Mouse (Mus musculus) right cerebral cortex, postnatal 14 days (tissue): Measurements from ENCODE around the gene Nin.

Experiments used
- DNase-seq: peaks from one replicate; pipeline ENCODE4 v3.0.0; 2022

The Nin gene

GRCm38 (mm10) chr12:70082485-70082884 lies 31.0 kb downstream of the Nin start:
- DNase-seq, result no peak

DNA sequence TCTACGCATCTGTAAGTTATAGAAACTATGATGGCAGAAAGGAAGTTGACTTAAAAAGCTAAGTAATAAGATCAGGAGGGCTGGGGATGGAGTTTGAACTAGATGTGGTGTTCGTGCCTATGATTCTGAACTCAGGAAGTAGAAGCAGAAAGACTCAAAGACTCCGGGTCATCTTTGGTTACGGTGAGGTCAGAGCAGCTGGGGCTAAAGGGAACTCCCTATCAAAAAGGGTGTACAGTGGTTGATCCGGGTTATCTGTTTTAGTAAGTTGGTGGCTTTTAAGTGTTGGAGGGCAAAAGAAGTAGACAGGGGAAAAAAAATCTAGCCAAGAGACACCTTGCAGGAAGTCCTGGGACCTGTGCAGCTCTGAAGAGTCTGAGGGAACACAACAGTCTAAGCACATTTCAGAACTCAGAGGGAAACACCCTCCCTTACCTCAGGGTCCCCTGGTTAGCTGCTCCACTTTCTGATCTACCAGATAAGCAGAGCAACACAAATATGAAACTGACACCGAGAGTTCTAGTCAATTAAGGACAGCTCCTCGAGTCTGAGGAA lies 35.0 kb downstream of the Nin start:
- no peak for DNase-seq

GRCm38 (mm10) chr12:70076493-70076892 lies 37.0 kb downstream of the Nin start:
- DNase-seq, result peak; percentile 29

DNA sequence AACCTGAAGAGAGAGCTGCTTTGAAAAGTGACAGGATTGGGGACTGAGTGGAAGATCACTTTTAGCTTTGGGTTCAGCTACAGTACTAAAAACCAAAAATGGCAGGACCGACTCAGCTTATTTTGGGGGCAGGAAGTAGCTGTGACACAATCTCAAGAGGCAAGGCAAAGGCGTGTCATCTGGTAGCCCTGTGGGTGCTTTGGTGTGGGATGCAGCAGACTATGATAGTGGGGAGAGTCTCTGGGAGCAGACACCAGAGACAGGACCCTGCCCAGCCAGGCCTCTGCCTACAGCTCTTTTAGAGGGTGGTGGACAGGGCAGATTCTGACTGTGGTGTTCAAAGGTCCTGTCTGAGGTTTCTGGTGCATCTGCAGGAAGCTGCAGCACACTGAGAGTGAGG lies 38.5 kb downstream of the Nin start:
- no peak for DNase-seq

DNA sequence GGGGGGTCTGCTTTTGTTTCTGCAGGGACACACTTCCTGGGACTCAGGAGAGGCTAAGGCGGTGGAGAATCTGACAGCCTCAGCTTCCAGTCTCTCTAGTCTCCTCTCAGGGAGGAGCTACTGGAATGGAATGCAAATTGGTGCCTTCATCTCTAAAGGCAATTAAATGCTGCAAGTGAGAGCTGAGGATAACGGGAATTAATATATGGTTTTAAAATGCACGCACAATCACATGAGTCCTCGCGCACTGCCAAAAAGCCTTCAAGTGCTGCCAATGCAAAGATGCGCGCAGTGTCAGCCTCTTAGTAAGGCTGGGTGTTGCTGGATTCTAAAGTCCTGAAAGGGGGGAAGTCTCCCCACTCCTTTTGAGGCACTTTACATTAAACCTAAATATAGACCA lies 42.6 kb downstream of the Nin start:
- DNase-seq, result no peak

- no peak for DNase-seq
Observed at GRCm38 (mm10) chr12:70070306-70070705, 43.2 kb downstream of the Nin start.

- no peak for DNase-seq
Observed at GRCm38 (mm10) chr12:70068647-70069257, 44.8 kb downstream of the Nin start.

- DNase-seq, result peak; percentile 65
Observed at GRCm38 (mm10) chr12:70067849-70068248, 45.7 kb downstream of the Nin start.

DNA sequence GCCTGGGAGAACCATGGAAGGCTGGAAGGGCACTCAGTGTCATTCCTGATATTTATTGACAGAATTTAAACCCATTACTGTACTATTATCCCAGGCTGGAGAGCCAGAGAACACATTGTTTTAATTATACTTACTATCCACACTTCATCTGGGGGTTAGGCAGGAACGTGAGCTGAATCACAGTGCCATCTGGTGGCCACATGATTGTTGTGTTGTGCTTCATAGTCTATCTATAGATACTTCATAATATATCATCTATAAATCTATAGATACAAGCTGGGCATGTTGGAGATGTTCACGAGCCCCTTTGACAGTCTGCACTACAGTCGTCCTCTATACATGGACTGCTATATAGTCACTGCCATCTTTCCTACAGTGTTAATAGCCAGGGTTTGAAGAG lies 51.4 kb downstream of the Nin start:
- DNase-seq, result peak; percentile 69

GRCm38 (mm10) chr12:70058956-70059851 lies 54.3 kb downstream of the Nin start:
- no peak for DNase-seq

GRCm38 (mm10) chr12:70050699-70051098 lies 62.8 kb downstream of the Nin start:
- no peak for DNase-seq

DNA sequence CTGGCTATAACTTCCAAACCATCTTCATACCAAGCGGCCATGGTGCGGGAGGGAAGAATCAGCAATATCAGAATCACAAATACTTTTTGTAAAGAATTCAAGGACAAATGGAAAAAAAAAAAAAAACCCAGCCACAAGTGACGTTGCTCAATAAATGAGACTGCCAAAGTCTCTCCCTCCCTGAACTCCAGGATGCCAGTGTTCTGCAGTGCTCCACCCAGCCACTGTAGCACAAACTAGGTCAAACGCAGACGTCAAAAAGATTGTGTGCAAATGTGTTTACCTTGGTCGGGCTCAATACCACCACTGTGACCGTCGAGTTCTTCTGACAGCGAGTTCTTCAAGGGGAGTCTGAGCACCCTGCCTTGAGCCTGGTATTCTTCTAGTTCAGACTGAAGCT lies 64.8 kb downstream of the Nin start:
- no peak for DNase-seq

- DNase-seq, result no peak
Observed at GRCm38 (mm10) chr12:70047281-70047680, 66.2 kb downstream of the Nin start.

DNA sequence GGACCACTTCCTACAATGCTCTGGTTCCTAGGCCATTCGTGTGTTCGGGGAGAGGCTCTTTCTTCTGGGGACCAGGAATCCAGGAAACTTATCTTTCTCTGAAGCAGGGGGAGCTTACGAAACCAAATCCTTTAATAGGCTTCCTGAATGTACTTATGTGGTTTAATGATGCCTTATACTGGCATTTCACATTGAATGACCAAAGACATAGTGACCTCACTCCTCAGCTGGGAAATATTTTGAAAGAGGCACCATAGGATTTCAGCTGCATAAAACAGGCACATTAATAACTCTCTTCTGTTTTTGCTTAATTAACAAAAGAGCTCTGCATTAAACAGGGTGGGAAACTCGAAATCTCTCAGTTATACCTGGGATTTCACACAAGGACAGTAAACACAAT lies 69.2 kb downstream of the Nin start:
- no peak for DNase-seq

DNA sequence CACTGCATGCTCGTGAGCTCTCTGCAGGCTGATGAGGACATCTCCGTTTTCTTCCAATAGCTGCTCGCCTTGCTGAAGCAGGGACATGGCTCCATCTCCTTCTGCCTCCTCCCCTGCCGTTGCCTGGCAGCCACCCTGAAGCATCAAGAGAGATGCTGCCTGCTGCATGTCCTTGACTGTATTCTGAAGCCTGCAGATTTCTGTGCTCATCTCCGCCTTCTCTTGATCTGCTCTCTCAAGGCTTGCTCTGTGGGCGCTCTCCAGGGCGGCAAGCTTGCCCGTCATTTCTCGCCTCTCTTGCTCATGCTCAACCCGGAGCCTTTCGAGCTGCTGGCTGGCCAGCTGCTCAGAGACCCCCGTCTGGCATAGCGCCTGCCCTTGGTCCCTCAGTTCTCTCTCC lies 70.1 kb downstream of the Nin start:
- DNase-seq, result peak; percentile 57

DNA sequence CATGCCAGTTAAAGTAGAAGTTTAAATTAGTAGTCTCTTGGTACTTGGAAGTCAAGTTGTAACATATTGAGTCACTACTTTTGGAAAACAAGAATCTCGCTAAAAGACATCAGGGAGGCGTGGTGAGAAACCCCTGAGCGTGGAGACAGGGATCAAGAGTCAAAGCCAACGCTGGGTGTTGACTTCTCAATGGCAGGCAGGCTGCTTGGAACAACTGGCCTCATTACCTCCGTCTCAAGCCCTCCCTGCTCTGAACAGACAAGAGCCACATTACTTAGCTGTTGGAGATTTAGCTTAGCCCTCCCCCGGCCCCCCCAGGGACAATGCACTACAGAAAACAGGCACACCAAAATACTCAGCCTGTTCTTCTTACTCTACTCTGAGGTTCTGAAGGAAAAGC lies 72.5 kb downstream of the Nin start:
- DNase-seq, result no peak

GRCm38 (mm10) chr12:70036722-70037305 lies 76.7 kb downstream of the Nin start:
- DNase-seq, result no peak

GRCm38 (mm10) chr12:70026233-70026632 lies 87.3 kb downstream of the Nin start:
- no peak for DNase-seq

DNA sequence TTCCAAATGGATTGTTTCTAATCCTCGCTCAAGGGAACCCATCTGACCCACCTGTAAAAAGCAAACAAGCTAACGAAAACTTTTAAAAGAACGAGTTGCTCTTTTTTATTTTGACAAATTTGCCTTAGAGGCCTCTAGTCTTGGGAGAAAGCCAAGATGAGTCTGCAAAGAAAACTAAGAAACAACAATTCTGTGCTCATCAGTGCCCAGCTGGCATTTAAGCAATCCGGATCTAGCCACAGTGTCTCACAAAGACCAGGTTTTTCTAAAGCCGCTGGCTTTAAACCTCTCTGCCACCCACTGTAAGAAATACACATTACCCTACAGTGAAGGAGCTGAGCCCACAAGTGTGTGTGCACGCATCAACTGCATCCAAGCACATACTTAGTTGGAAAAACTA lies 88.1 kb downstream of the Nin start:
- DNase-seq, result no peak

DNA sequence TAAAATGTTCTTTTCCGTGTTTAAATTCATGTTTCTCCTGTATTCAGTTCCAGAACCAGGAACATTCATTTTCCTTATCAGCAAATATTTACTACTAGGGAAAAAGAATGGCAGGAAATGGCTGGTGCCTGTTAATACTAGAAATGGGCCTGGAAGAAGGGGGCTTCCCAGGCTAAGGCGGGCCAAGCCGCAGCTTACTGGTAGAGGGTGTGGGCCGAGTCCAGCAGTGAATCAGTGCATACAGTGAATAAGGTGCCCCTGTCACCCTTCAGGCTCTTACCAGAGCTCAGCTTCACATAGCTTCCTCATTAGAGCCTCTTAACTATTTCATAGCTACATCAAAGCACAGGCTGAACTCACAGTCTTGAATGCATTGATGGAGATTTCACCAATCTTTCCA lies 89.9 kb downstream of the Nin start:
- no peak for DNase-seq

GRCm38 (mm10) chr12:70018153-70018552 lies 95.4 kb downstream of the Nin start:
- no peak for DNase-seq

DNA sequence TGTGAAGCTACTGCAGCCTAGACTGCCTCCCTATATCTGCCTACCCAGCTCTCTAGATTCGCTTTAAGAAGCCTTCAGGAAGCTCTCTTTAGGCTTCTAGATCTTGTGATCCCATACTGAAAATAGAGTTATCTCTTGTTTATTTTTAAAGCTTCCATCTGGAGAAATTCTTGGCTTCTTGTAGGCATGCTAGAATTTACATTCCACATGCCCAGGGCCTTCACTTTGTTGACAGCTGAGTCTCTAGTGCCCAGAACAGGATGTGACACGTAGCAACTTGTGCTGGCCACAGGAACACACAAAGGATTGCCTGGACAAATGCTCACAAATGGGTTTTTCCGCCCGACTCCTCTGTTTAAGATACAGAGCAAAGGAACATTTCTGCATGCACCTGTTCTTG lies 97.6 kb downstream of the Nin start:
- no peak for DNase-seq

DNA sequence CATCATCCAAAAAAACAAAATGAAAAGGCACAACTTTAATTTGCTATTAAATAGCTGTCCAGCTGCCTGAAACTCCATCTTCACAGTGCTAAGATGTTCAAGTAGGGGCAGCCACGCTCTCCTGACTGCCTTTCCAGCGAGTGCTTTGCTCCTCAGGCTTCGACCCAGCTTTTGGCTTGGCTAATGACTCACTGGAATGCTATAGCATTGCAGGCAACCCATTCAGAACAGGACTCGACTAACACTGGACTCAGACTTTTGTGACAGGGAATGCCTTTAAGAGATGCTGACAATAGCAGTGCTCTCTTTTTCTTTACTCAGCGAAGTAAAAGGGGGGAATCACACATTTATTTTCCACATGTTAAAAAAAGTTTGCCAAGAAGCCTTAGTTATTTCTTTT lies 101.8 kb downstream of the Nin start:
- no peak for DNase-seq

- DNase-seq, result no peak
Observed at GRCm38 (mm10) chr12:70010356-70010755, 103.2 kb downstream of the Nin start.
